Mouse (Mus musculus) lung, postnatal 0 days (tissue): ENCODE data around the gene Chic2.
A peak's percentile ranks its signal among the peaks of the same experiment; 100 is the strongest.

Source experiments
- CTCF ChIP-seq: IDR thresholded peaks from 2 replicates; pipeline ENCODE4 v1.5.1; 2016; ENCODE audit warnings: antibody characterized with exemption, mild to moderate bottlenecking
- EP300 ChIP-seq: IDR thresholded peaks from 2 replicates; pipeline ENCODE4 v1.6.1; 2016; ENCODE audit warnings: antibody characterized with exemption, mild to moderate bottlenecking, control low read depth

- TF ChIP-seq CTCF (no peak), EP300 (peak; percentile 43; the same call in 1 of the 2 replicates)
Measured at GRCm38 (mm10) chr5:74974061-74974581, 70.5 kb downstream of the Chic2 start.
